1 mouse cellular context compared by ENCODE assay signal in the genomic region with DNA sequence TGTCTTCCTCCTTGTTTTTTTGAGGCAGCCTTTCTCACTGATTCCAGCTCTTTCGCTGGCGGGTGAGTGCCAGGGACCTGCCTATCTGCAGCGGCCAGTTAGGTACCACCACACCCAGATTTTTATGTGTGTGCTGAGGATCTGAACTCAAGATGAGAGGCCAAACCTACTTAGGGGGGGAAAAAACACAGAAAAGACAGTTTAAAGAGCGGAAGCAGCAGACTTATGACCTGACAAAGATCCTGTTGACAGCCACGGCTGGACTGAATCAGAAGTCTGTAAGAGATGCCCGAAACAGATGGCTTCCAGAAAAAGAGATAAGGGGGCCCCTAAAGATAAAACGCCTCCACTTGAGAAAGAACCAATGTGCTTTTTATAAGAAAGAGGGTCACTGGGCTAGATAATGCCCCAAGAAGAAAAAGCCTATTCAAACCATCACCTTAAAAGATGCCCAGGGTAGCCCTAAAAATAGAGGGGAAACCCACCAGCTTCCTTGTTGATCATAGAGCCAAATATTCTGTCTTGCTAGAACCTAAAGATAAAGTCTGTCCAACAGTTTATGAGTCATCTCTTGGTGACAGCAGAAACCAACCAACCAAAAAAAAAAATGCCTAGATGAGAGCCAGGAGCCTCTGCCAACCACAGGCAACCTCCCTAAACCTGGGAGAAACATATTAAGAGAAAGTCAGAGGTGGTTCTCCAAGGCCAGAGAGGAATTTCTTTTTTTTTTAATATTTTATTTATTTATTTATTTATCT.
TF ChIP-seq lines count a peak whose summit lies in the region.

No protein-coding gene starts in this region.

TF ChIP-seq in MEL, 35 proteins besides CTCF, POLR2A, EP300 and RAD21:
- no peak for TF ChIP-seq CHD2 (IDR thresholded peaks at IDR 0.05; ENCODE audit: low read length)
- no peak for TF ChIP-seq ZC3H11A (IDR thresholded peaks at IDR 0.05; ENCODE audit: low read depth, low read length)
- TF ChIP-seq ZNF384 (IDR thresholded peaks at IDR 0.05; ENCODE audit: low read depth, low read length): peak; percentile 95
- 0 out of 2 replicates have a peak, but pooled peaks have one; percentile 9 for TF ChIP-seq MYC (IDR thresholded peaks at IDR 0.05; ENCODE audit: low read depth, low read length)
- TF ChIP-seq MYB (IDR thresholded peaks at IDR 0.05; ENCODE audit: low read depth, low read length): no peak; the same call in 1 of the 2 replicates
- peak; percentile 68 for TF ChIP-seq TAL1 (IDR thresholded peaks at IDR 0.05; ENCODE audit: low read length)
- TF ChIP-seq HCFC1 (IDR thresholded peaks at IDR 0.05; ENCODE audit: low read depth, low read length): peak; percentile 66
- peak; percentile 91 for TF ChIP-seq ETS1 (IDR thresholded peaks at IDR 0.05; ENCODE audit: low read depth, low read length)
- no peak for TF ChIP-seq MAX (IDR thresholded peaks at IDR 0.05; ENCODE audit: low read length)
- TF ChIP-seq MAFK (IDR thresholded peaks at IDR 0.05; ENCODE audit: borderline replicate concordance, low read depth, low read length): peak; percentile 7; the same call in 1 of the 2 replicates
- peak; percentile 42; the same call in 1 of the 2 replicates for TF ChIP-seq BHLHE40 (IDR thresholded peaks at IDR 0.05; ENCODE audit: borderline replicate concordance, low read depth, low read length)
- 0 out of 2 replicates have a peak, but pooled peaks have one; percentile 22 for TF ChIP-seq USF1 (IDR thresholded peaks at IDR 0.05; ENCODE audit: low read depth, low read length)
- TF ChIP-seq SIN3A (IDR thresholded peaks at IDR 0.05; ENCODE audit: low read length): peak; percentile 59
- TF ChIP-seq POLR2AphosphoS5 (IDR thresholded peaks at IDR 0.05; ENCODE audit: borderline replicate concordance, low read depth, low read length): no peak
- TF ChIP-seq MAZ (IDR thresholded peaks at IDR 0.05; ENCODE audit: low read depth, low read length): peak; percentile 69; the same call in 1 of the 2 replicates
- TF ChIP-seq MEF2A (IDR thresholded peaks at IDR 0.05; ENCODE audit: extremely low read depth, insufficient replicate concordance, low read depth, low read length, poor library complexity, severe bottlenecking): 0 out of 2 replicates have a peak, but pooled peaks have one; percentile 54
- TF ChIP-seq GATA1 (IDR thresholded peaks at IDR 0.05; ENCODE audit: low read depth, low read length): peak; percentile 94
- peak; percentile 35; the same call in 1 of the 2 replicates for TF ChIP-seq ELF1 (IDR thresholded peaks at IDR 0.05; ENCODE audit: low read depth, low read length)
- peak; percentile 92; the same call in 1 of the 2 replicates for TF ChIP-seq JUND (IDR thresholded peaks at IDR 0.05; ENCODE audit: low read depth, low read length)
- peak; percentile 90 for TF ChIP-seq TCF12 (IDR thresholded peaks at IDR 0.05; ENCODE audit: low read depth, low read length)
